ENCODE assay signal across 9 mouse cellular contexts in genomic region chr15:85658101-85658885, GRCm38 (mm10).
DNase-seq lines count a peak whose midpoint lies in the region; ATAC-seq and TF ChIP-seq lines count a peak whose summit lies in the region.
"Had no signal": no experiment of that assay in that cellular context is flagged by ENCODE, and none has a peak within 500 bp of the region (broad histone marks: within the 10 kb centered on the region; RNA-seq: fewer than 3 reads in every experiment).

No protein-coding gene starts in this region.

- H3K27me3 ChIP-seq in small intestine, adult 2 months (ENCODE audit: control insufficient read depth, insufficient read depth, low read length), result no peaks in the 10 kb centered on the region
- peaks cover 100% of the 10 kb centered on the region for H3K27me3 ChIP-seq in forebrain, embryonic 10.5 days (ENCODE audit: poor library complexity, severe bottlenecking)

- no peak for ATAC-seq in cerebellum, adult (ENCODE audit: insufficient number of reproducible peaks, low FRiP score, low TSS enrichment)
- ATAC-seq: midbrain, embryonic 15.5 days had no signal

- peaks cover 2% of the 10 kb centered on the region; the same call in 1 of the 2 replicates for H3K36me3 ChIP-seq in small intestine, adult 2 months (ENCODE audit: control insufficient read depth, insufficient read depth, low read length)
- no peaks in the 10 kb centered on the region for H3K36me3 ChIP-seq in forebrain, embryonic 10.5 days (replicated peaks)
- H3K36me3 ChIP-seq: midbrain, embryonic 15.5 days had no signal

- H3K27ac ChIP-seq in small intestine, adult 2 months (ENCODE audit: insufficient read depth, low read depth, low read length), result peak overlapping the region; percentile 86
- no peak overlapping the region for H3K27ac ChIP-seq in forebrain, embryonic 10.5 days
- H3K27ac ChIP-seq: midbrain, embryonic 15.5 days had no signal

- H3K4me3 ChIP-seq in small intestine, adult 2 months (ENCODE audit: low read depth, low read length), result peak overlapping the region; percentile 33; the same call in 1 of the 2 replicates
- H3K4me3 ChIP-seq in forebrain, embryonic 10.5 days, result no peak overlapping the region
- H3K4me3 ChIP-seq: midbrain, embryonic 15.5 days had no signal

- H3K4me1 ChIP-seq in small intestine, adult 2 months (ENCODE audit: control insufficient read depth, insufficient read depth, insufficient read length, low read length), result peaks cover 29% of the 10 kb centered on the region
- H3K4me1 ChIP-seq in forebrain, embryonic 10.5 days, result peaks cover 28% of the 10 kb centered on the region

- TF ChIP-seq CTCF in small intestine, adult 2 months (IDR thresholded peaks at IDR 0.05; ENCODE audit: extremely low read depth, insufficient read length, insufficient replicate concordance, low read depth, low read length), result no peak

- TF ChIP-seq POLR2A in small intestine, adult 2 months (IDR thresholded peaks at IDR 0.05; ENCODE audit: low read depth, low read length), result no peak

- WGBS in small intestine, adult 2 months, result 51% methylated on average over 14 of the region's 14 CpGs
- WGBS in forebrain, embryonic 10.5 days, result 78% methylated on average over 14 of the region's 14 CpGs

- DNase-seq in cerebellum, adult 11-12 months, result peak; percentile 53
- DNase-seq in kidney, postnatal 14 days, result peak; percentile 26
- no peak for DNase-seq in kidney, adult 11 months
- DNase-seq in urinary bladder, adult 2 months (ENCODE audit: low spot score), result peak; percentile 21
- no peak for DNase-seq in urinary bladder, postnatal 10 days (ENCODE audit: low spot score)
- DNase-seq in forebrain, embryonic 10.5 days (ENCODE audit: extremely low spot score, low spot score), result no peak

- H3K9me3 ChIP-seq in forebrain, embryonic 10.5 days, result no peaks in the 10 kb centered on the region
- H3K9me3 ChIP-seq: midbrain, embryonic 15.5 days had no signal

Comparison
In these comparisons a context has a peak if more than half of its experiments do, and no peak if none do; other contexts are left out.
1. DNase-seq: peak in cerebellum, adult 11-12 months (single experiment), kidney, postnatal 14 days (single experiment) and urinary bladder, adult 2 months (single experiment); none in kidney, adult 11 months (single experiment), urinary bladder, postnatal 10 days (single experiment) and forebrain, embryonic 10.5 days (single experiment).